Mouse (Mus musculus): ENCODE results near the gene Abcb9.

GRCm38 (mm10) chr5:124032001-124032508 is 63.5 kb downstream of the Abcb9 start, which contains the start of gene Vps37b:
- TF ChIP-seq TCF12 (IDR thresholded peaks at IDR 0.05; ENCODE audit: insufficient read depth, poor library complexity, severe bottlenecking) = no peak
- peak; percentile 87 for TF ChIP-seq POLR2A (IDR thresholded peaks at IDR 0.05; ENCODE audit: insufficient read length, low read depth)
- no peak for TF ChIP-seq CEBPB (IDR thresholded peaks at IDR 0.05; ENCODE audit: insufficient read depth, poor library complexity, severe bottlenecking)
- no peak for TF ChIP-seq MYOD1 (IDR thresholded peaks at IDR 0.05; ENCODE audit: control insufficient read depth in 1 of 3, insufficient read length in 2 of 3, low read depth in 2 of 3)
- TF ChIP-seq E2F4 (IDR thresholded peaks at IDR 0.05; ENCODE audit: insufficient read depth) = peak; percentile 56
- TF ChIP-seq USF1 (IDR thresholded peaks at IDR 0.05; ENCODE audit: low read depth) = peak; percentile 91
- TF ChIP-seq REST (IDR thresholded peaks at IDR 0.05; ENCODE audit: insufficient read depth, insufficient read length) = no peak
- no peak for TF ChIP-seq MYOG (IDR thresholded peaks at IDR 0.05; ENCODE audit: control insufficient read depth in 1 of 3, insufficient read depth in 1 of 3, insufficient read length in 2 of 3, low read depth in 2 of 3)
- TF ChIP-seq POLR2AphosphoS2 (IDR thresholded peaks at IDR 0.05; ENCODE audit: insufficient read length, low read depth) = peak; percentile 79
- no peak for TF ChIP-seq MAX (IDR thresholded peaks at IDR 0.05; ENCODE audit: low read depth)
- TF ChIP-seq SRF (IDR thresholded peaks at IDR 0.05; ENCODE audit: control insufficient read depth, insufficient read length, low read depth) = no peak
